Mouse (Mus musculus) limb, embryonic 12.5 days (tissue): ENCODE data around the gene Pramel5. TPM values are rescaled to one million over a fixed set of nuclear protein-coding genes. Genes with fewer than 3 reads are reported as not detected.
"Not testable (repeated sequence)": the region's sequence is repeated elsewhere in the genome, so short reads cannot be mapped to it uniquely, and the experiment has no call there.

Experiments
- ATAC-seq: fragments of 200-750 bp; cut with Nextera tagmentation; 2 replicates; pipeline ENCODE4 v1.8.0; 2017; ENCODE audit warnings: low read depth, moderate TSS enrichment; ENCODE audit not compliant: insufficient number of reproducible peaks, insufficient read depth, low FRiP score, low TSS enrichment
- H3K27ac ChIP-seq: fragments of 300-500 bp; sonication (generic); 2 replicates; pipeline ENCODE4 v1.5.1; 2016; ENCODE audit warnings: mild to moderate bottlenecking, moderate library complexity
- H3K27me3 ChIP-seq: fragments of 300-500 bp; sonication (generic); 2 replicates; pipeline ENCODE4 v1.6.1; 2016; ENCODE audit warnings: mild to moderate bottlenecking, moderate library complexity
- H3K36me3 ChIP-seq: fragments of 300-500 bp; sonication (generic); 2 replicates; pipeline ENCODE4 v1.6.1; 2016; ENCODE audit warnings: mild to moderate bottlenecking, moderate library complexity
- H3K4me1 ChIP-seq: fragments of 300-500 bp; sonication (generic); replicated peaks from 2 replicates; pipeline ENCODE4 v1.6.1; 2016
- H3K4me2 ChIP-seq: fragments of 300-500 bp; sonication (generic); 2 replicates; pipeline ENCODE4 v1.6.1; 2016; ENCODE audit warnings: mild to moderate bottlenecking, moderate library complexity
- H3K4me3 ChIP-seq: fragments of 300-500 bp; sonication (generic); replicated peaks from 2 replicates; pipeline ENCODE4 v1.5.1; 2016; ENCODE audit warnings: mild to moderate bottlenecking
- H3K9ac ChIP-seq: fragments of 300-500 bp; sonication (generic); replicated peaks from 2 replicates; pipeline ENCODE4 v1.6.1; 2016; ENCODE audit warnings: mild to moderate bottlenecking, moderate library complexity
- H3K9me3 ChIP-seq: fragments of 300-500 bp; sonication (generic); 2 replicates; pipeline ENCODE4 v1.6.1; 2016; ENCODE audit warnings: mild to moderate bottlenecking, moderate library complexity
- WGBS: fragments of 180-500 bp; shearing (Covaris S2); methylation state at CpG from one replicate; pipeline ENCODE4 v1.1.7; 2016; 5-methylcytosine and 5-hydroxymethylcytosine counted together
- polyA plus RNA-seq: library from polyadenylated mRNA; unstranded; fragments of >200 nt; fragmentation: Nextera tagmentation; extraction: Ambion mirVana; gene quantifications from 2 replicates; pipeline ENCODE4 v1.2.1, GENCODE M21; 2016

The Pramel5 gene
- not detected in 2 replicates for polyA plus RNA-seq

- not testable (repeated sequence) for H3K9ac ChIP-seq, H3K27ac ChIP-seq, ATAC-seq, H3K36me3 ChIP-seq, H3K9me3 ChIP-seq, H3K27me3 ChIP-seq, H3K4me3 ChIP-seq, H3K4me2 ChIP-seq, H3K4me1 ChIP-seq
- 73% methylated on average over 1 of the region's 1 CpGs for WGBS
Observed at GRCm38 (mm10) chr4:144280388-144280787, at the start of gene Pramel5. TSS of gene Pramel5 (minus strand) at chr4:144280488.

- not testable (repeated sequence) for H3K27me3 ChIP-seq, H3K4me3 ChIP-seq, H3K9me3 ChIP-seq, H3K4me2 ChIP-seq, H3K36me3 ChIP-seq, H3K9ac ChIP-seq, H3K27ac ChIP-seq, H3K4me1 ChIP-seq, ATAC-seq
- 58% methylated on average over 4 of the region's 4 CpGs for WGBS
Observed at GRCm38 (mm10) chr4:144329949-144330348, 49.7 kb upstream of the Pramel5 start, which contains the start of gene Gm13128. TSS of gene Gm13128 (plus strand) at chr4:144330249.

GRCm38 (mm10) chr4:144312666-144313460 lies 32.6 kb upstream of the Pramel5 start:
- H3K36me3 ChIP-seq, ATAC-seq, H3K4me2 ChIP-seq, H3K4me1 ChIP-seq, H3K4me3 ChIP-seq, H3K27ac ChIP-seq, H3K9ac ChIP-seq, H3K27me3 ChIP-seq, H3K9me3 ChIP-seq: not testable (repeated sequence)
- WGBS: 77% methylated on average over 2 of the region's 2 CpGs

- not testable (repeated sequence) for H3K4me1 ChIP-seq, H3K4me3 ChIP-seq, H3K36me3 ChIP-seq, ATAC-seq, H3K9me3 ChIP-seq, H3K4me2 ChIP-seq, H3K9ac ChIP-seq, H3K27ac ChIP-seq, H3K27me3 ChIP-seq
- whole genome bisulfite sequencing: 64% methylated on average over 1 of the region's 1 CpGs
Observed at GRCm38 (mm10) chr4:144299414-144299813, 19.1 kb upstream of the Pramel5 start.

- ATAC-seq, H3K27ac ChIP-seq, H3K4me1 ChIP-seq, H3K9ac ChIP-seq, H3K4me2 ChIP-seq, H3K27me3 ChIP-seq, H3K36me3 ChIP-seq, H3K9me3 ChIP-seq, H3K4me3 ChIP-seq: not testable (repeated sequence)
Observed at GRCm38 (mm10) chr4:144254768-144255167, 25.5 kb downstream of the Pramel5 start.

Other genes with a start within 250 kb of the Pramel5 start
- gene Pramel4, start 221.4 kb downstream of the Pramel5 start, polyA plus RNA-seq: not detected in 2 replicates
- not detected in 2 replicates for gene Gm13102, start 174.0 kb downstream of the Pramel5 start, polyA plus RNA-seq
- gene Oog3, start 117.8 kb downstream of the Pramel5 start, polyA plus RNA-seq: not detected in 2 replicates
- gene Oog2, start 89.8 kb downstream of the Pramel5 start, polyA plus RNA-seq: not detected in 2 replicates
- not detected in 2 replicates for gene C87977, start 67.2 kb downstream of the Pramel5 start, polyA plus RNA-seq
- gene Gm13128, start 49.8 kb upstream of the Pramel5 start, polyA plus RNA-seq: not detected in 2 replicates
- not detected in 2 replicates for gene Gm13119, start 77.5 kb upstream of the Pramel5 start, polyA plus RNA-seq
- gene Pramef20, start 97.4 kb upstream of the Pramel5 start, polyA plus RNA-seq: not detected in 2 replicates
- 0.14 and 0.26 TPM in 2 replicates for gene Pramef12, start 128.0 kb upstream of the Pramel5 start, polyA plus RNA-seq
- gene 1700012P22Rik, start 158.3 kb upstream of the Pramel5 start, polyA plus RNA-seq: not detected in 2 replicates
- gene Gm9944, start 172.8 kb upstream of the Pramel5 start, polyA plus RNA-seq: not detected in 2 replicates
- gene Aadacl3, start 183.3 kb upstream of the Pramel5 start, polyA plus RNA-seq: not detected in 2 replicates
- not detected in 2 replicates for gene 9430007A20Rik, start 239.3 kb upstream of the Pramel5 start, polyA plus RNA-seq